Mouse (Mus musculus): ENCODE data around the gene Olfr485. TPM values are rescaled to one million over a fixed set of nuclear protein-coding genes. Genes with fewer than 3 reads are reported as not detected.
"Not testable (repeated sequence)": the region's sequence is repeated elsewhere in the genome, so short reads cannot be mapped to it uniquely, and the experiment has no call there.

Olfr485 gene
- not detected in 2 replicates for polyA plus RNA-seq (2014; fragmentation: Nextera tagmentation; extraction: Ambion mirVana)

GRCm38 (mm10) chr7:108159771-108160170, at the start of gene Olfr485:
Gene Olfr485 (minus strand): TSS chr7:108159871.
- Histone ChIP-seq H3K27me3 (ENCODE audit: control insufficient read depth, insufficient read depth, low read length) (no peaks in the 10 kb centered on the region), H3K9ac (ENCODE audit: low read length) (no peak within 1 kb of the TSS), H3K4me3 (ENCODE audit: low read depth, low read length) (no peak within 1 kb of the TSS), H3K4me2 (ENCODE audit: low read depth, low read length, severe bottlenecking) (no peak within 1 kb of the TSS), H3K9me3 (ENCODE audit: control insufficient read depth, low read length) (no peaks in the 10 kb centered on the region), H3K36me3 (ENCODE audit: control insufficient read depth, insufficient read depth, low read length) (no peaks in the 10 kb centered on the region), H3K27ac (ENCODE audit: low read depth, low read length) (no peak within 1 kb of the TSS), H3K4me1 (replicated peaks; ENCODE audit: control insufficient read depth, insufficient read depth, low read length) (no peaks in the 10 kb centered on the region)
- no peak for ATAC-seq (replicated peaks; ENCODE audit: low FRiP score)
- DNase-seq (ENCODE audit: low spot score) = no peak

- Histone ChIP-seq H3K9ac (ENCODE audit: low read length) (no peak overlapping the region), H3K27me3 (ENCODE audit: control insufficient read depth, insufficient read depth, low read length) (no peaks in the 10 kb centered on the region), H3K9me3 (ENCODE audit: control insufficient read depth, low read length) (no peaks in the 10 kb centered on the region), H3K36me3 (ENCODE audit: control insufficient read depth, insufficient read depth, low read length) (no peaks in the 10 kb centered on the region), H3K27ac (ENCODE audit: low read depth, low read length) (no peak overlapping the region), H3K4me2 (ENCODE audit: low read depth, low read length, severe bottlenecking) (no peak overlapping the region), H3K4me3 (ENCODE audit: low read depth, low read length) (no peak overlapping the region), H3K4me1 (replicated peaks; ENCODE audit: control insufficient read depth, insufficient read depth, low read length) (no peaks in the 10 kb centered on the region)
- ATAC-seq (replicated peaks; ENCODE audit: low FRiP score) (no peak), DNase-seq (ENCODE audit: low spot score) (no peak)
- 53% methylated on average over 6 of the region's 6 CpGs for WGBS
Observed at GRCm38 (mm10) chr7:108196938-108197337, 37.3 kb upstream of the Olfr485 start.

DNA sequence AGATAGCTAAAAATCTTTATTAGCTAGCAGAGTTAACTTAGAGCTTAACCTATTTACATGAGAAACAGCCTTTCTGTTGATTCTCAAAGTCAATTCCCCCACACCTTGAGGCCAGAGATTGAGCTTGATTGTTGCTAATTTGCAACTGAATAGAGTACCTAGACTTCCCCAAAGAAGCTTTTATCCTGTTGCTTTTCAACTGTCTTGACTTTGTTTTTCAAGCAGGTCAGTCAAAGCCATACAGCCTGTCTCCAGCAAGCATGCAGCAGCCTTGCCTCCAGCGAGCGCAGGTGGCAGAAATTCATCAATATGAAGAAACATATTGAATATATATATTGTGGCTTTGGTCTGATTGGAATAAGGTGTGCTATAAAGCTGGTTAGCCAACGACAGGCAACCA, 36.7 kb upstream of the Olfr485 start:
- H3K9me3 ChIP-seq (ENCODE audit: control insufficient read depth, low read length); DNase-seq (ENCODE audit: low spot score); ATAC-seq (replicated peaks; ENCODE audit: low FRiP score); H3K4me3 ChIP-seq (ENCODE audit: low read depth, low read length); H3K27me3 ChIP-seq (ENCODE audit: control insufficient read depth, insufficient read depth, low read length); H3K4me1 ChIP-seq (replicated peaks; ENCODE audit: control insufficient read depth, insufficient read depth, low read length); H3K9ac ChIP-seq (ENCODE audit: low read length); H3K27ac ChIP-seq (ENCODE audit: low read depth, low read length); H3K4me2 ChIP-seq (ENCODE audit: low read depth, low read length, severe bottlenecking); H3K36me3 ChIP-seq (ENCODE audit: control insufficient read depth, insufficient read depth, low read length): not testable (repeated sequence)
- 61% methylated on average over 3 of the region's 3 CpGs for WGBS

DNA sequence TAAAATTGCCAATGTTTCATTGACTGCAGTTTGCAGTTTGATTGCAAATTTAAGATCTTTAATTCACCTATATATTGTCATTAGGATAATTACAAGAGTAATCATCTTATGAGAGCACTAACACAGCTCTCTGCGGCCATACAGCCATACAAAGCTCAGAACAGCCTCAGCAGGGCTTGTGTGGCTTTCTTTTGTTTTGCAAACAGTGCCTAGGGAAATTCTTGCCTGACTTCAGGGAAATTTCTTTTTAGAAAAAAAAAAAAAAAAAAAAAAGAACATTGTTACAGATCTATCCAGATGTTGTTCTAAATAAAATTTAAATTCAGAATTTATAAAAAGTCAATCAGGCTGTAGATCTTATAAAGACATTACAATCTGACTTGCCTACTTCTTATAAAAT, 33.0 kb upstream of the Olfr485 start:
- ATAC-seq (replicated peaks; ENCODE audit: low FRiP score); H3K4me1 ChIP-seq (replicated peaks; ENCODE audit: control insufficient read depth, insufficient read depth, low read length): not testable (repeated sequence)

DNA sequence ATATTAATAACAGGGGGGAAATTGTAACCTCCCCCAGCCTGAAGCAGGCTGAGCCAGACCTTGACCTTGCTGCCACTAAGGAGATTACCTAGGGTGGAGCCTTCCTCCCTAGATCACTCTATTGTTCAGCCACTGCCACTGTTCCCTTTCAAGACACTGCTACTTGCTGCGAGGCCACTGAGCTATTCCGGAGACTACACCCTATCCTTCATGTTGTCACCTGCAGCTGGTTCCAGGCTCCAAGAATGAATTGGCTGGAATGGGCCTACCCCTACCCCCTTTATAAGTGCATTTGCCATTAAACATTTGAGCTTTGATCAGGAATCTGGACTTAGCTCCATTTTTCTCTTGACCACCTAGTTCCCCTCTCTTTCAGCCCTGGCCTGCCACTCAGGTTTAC, 31.5 kb upstream of the Olfr485 start:
- not testable (repeated sequence) for H3K36me3 ChIP-seq (ENCODE audit: control insufficient read depth, insufficient read depth, low read length); H3K9ac ChIP-seq (ENCODE audit: low read length); H3K9me3 ChIP-seq (ENCODE audit: control insufficient read depth, low read length); H3K4me3 ChIP-seq (ENCODE audit: low read depth, low read length); H3K4me1 ChIP-seq (replicated peaks; ENCODE audit: control insufficient read depth, insufficient read depth, low read length); H3K27ac ChIP-seq (ENCODE audit: low read depth, low read length); DNase-seq (ENCODE audit: low spot score); H3K27me3 ChIP-seq (ENCODE audit: control insufficient read depth, insufficient read depth, low read length); ATAC-seq (replicated peaks; ENCODE audit: low FRiP score); H3K4me2 ChIP-seq (ENCODE audit: low read depth, low read length, severe bottlenecking)
- 45% methylated on average over 2 of the region's 2 CpGs for WGBS

More for the DNA sequence above, 33.0 kb upstream of the Olfr485 start:
- not testable (repeated sequence) for H3K4me3 ChIP-seq (ENCODE audit: low read depth, low read length); H3K27me3 ChIP-seq (ENCODE audit: control insufficient read depth, insufficient read depth, low read length); DNase-seq (ENCODE audit: low spot score); H3K9me3 ChIP-seq (ENCODE audit: control insufficient read depth, low read length); H3K4me2 ChIP-seq (ENCODE audit: low read depth, low read length, severe bottlenecking); H3K27ac ChIP-seq (ENCODE audit: low read depth, low read length); H3K36me3 ChIP-seq (ENCODE audit: control insufficient read depth, insufficient read depth, low read length); H3K9ac ChIP-seq (ENCODE audit: low read length)
- 36% methylated on average over 1 of the region's 1 CpGs for WGBS

DNA sequence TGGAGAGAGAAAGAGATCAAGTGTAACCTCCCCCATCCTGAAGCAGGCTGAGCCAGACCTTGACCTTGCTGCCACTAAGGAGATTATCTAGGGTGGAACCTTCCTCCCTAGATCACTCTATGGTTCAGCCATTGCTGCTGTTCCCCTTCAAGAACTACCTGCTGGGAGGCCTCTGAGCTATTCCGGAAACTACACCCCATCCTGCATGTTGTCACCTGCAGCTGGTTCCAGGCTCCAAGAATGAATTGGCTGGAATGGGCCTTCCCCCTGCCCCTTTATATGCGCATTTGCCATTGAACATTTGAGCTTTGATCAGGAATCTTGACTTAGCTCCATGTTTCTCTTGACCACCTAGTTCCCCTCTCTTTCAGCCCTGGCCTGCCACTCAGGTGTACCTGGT, 25.6 kb upstream of the Olfr485 start:
- 87% methylated on average over 2 of the region's 2 CpGs for WGBS
- not testable (repeated sequence) for ATAC-seq (replicated peaks; ENCODE audit: low FRiP score)

GRCm38 (mm10) chr7:108184401-108184800, 24.7 kb upstream of the Olfr485 start:
- 71% methylated on average over 3 of the region's 3 CpGs for WGBS
- H3K4me3 ChIP-seq (ENCODE audit: low read depth, low read length); H3K27ac ChIP-seq (ENCODE audit: low read depth, low read length); ATAC-seq (replicated peaks; ENCODE audit: low FRiP score); H3K27me3 ChIP-seq (ENCODE audit: control insufficient read depth, insufficient read depth, low read length); H3K9me3 ChIP-seq (ENCODE audit: control insufficient read depth, low read length); DNase-seq (ENCODE audit: low spot score); H3K4me1 ChIP-seq (replicated peaks; ENCODE audit: control insufficient read depth, insufficient read depth, low read length); H3K4me2 ChIP-seq (ENCODE audit: low read depth, low read length, severe bottlenecking); H3K9ac ChIP-seq (ENCODE audit: low read length); H3K36me3 ChIP-seq (ENCODE audit: control insufficient read depth, insufficient read depth, low read length): not testable (repeated sequence)

More for the DNA sequence above, 25.6 kb upstream of the Olfr485 start:
- DNase-seq (ENCODE audit: low spot score); H3K4me3 ChIP-seq (ENCODE audit: low read depth, low read length); H3K4me2 ChIP-seq (ENCODE audit: low read depth, low read length, severe bottlenecking); H3K27ac ChIP-seq (ENCODE audit: low read depth, low read length); H3K9ac ChIP-seq (ENCODE audit: low read length); H3K9me3 ChIP-seq (ENCODE audit: control insufficient read depth, low read length); H3K4me1 ChIP-seq (replicated peaks; ENCODE audit: control insufficient read depth, insufficient read depth, low read length); H3K27me3 ChIP-seq (ENCODE audit: control insufficient read depth, insufficient read depth, low read length); H3K36me3 ChIP-seq (ENCODE audit: control insufficient read depth, insufficient read depth, low read length): not testable (repeated sequence)

- H3K4me2 ChIP-seq (ENCODE audit: low read depth, low read length, severe bottlenecking); ATAC-seq (replicated peaks; ENCODE audit: low FRiP score); H3K4me1 ChIP-seq (replicated peaks; ENCODE audit: control insufficient read depth, insufficient read depth, low read length); H3K36me3 ChIP-seq (ENCODE audit: control insufficient read depth, insufficient read depth, low read length); H3K27ac ChIP-seq (ENCODE audit: low read depth, low read length); H3K27me3 ChIP-seq (ENCODE audit: control insufficient read depth, insufficient read depth, low read length); H3K9me3 ChIP-seq (ENCODE audit: control insufficient read depth, low read length); DNase-seq (ENCODE audit: low spot score); H3K4me3 ChIP-seq (ENCODE audit: low read depth, low read length); H3K9ac ChIP-seq (ENCODE audit: low read length): not testable (repeated sequence)
- 94% methylated on average over 1 of the region's 1 CpGs for WGBS
Observed at GRCm38 (mm10) chr7:108172642-108173041, 13.0 kb upstream of the Olfr485 start, which contains the start of gene Olfr486. Gene Olfr486 (minus strand): TSS chr7:108172742.

GRCm38 (mm10) chr7:108127349-108127748, 32.3 kb downstream of the Olfr485 start, which contains the start of gene Olfr484:
Gene Olfr484 (minus strand): TSS chr7:108127449.
- no peak within 1 kb of the TSS for H3K4me3 ChIP-seq (ENCODE audit: low read depth, low read length)
- DNase-seq (ENCODE audit: low spot score) = no peak
- H3K9me3 ChIP-seq (ENCODE audit: control insufficient read depth, low read length) = no peaks in the 10 kb centered on the region
- ATAC-seq (replicated peaks; ENCODE audit: low FRiP score) = no peak
- H3K4me2 ChIP-seq (ENCODE audit: low read depth, low read length, severe bottlenecking) = no peak within 1 kb of the TSS
- H3K36me3 ChIP-seq (ENCODE audit: control insufficient read depth, insufficient read depth, low read length) = no peaks in the 10 kb centered on the region
- H3K9ac ChIP-seq (ENCODE audit: low read length) = no peak within 1 kb of the TSS
- H3K27me3 ChIP-seq (ENCODE audit: control insufficient read depth, insufficient read depth, low read length) = no peaks in the 10 kb centered on the region
- H3K4me1 ChIP-seq (replicated peaks; ENCODE audit: control insufficient read depth, insufficient read depth, low read length) = no peaks in the 10 kb centered on the region
- H3K27ac ChIP-seq (ENCODE audit: low read depth, low read length) = no peak within 1 kb of the TSS
